Mouse (Mus musculus) heart, adult 2 months (tissue): Measurements from ENCODE around the gene Lct. TPM values are rescaled to one million over a fixed set of nuclear protein-coding genes. Genes with fewer than 3 reads are reported as not detected.

ENCODE experiments used
- DNase-seq, 2 experiments: peaks; one replicate each; pipeline ENCODE4 v3.0.0; 2021
- H3K27ac ChIP-seq: fragments of 200-600 bp; 2 replicates; pipeline ENCODE4 v1.8.1; 2022
- H3K27me3 ChIP-seq: fragments of 200-500 bp; 2 replicates; pipeline ENCODE4 v1.6.1; 2012; ENCODE audit warnings: mild to moderate bottlenecking, low read length, inconsistent platforms, mixed read lengths; ENCODE audit not compliant: control insufficient read depth, insufficient read depth
- H3K36me3 ChIP-seq: fragments of 200-500 bp; 2 replicates; pipeline ENCODE4 v1.6.1; 2012; ENCODE audit warnings: low read length, inconsistent platforms; ENCODE audit not compliant: control insufficient read depth, insufficient read depth
- H3K4me1 ChIP-seq: fragments of 200-500 bp; 2 replicates; pipeline ENCODE4 v1.6.1; 2011; ENCODE audit warnings: low read length; ENCODE audit not compliant: control insufficient read depth, insufficient read depth
- H3K4me3 ChIP-seq: fragments of 200-600 bp; 2 replicates; pipeline ENCODE4 v1.8.1; 2022
- H3K79me2 ChIP-seq: fragments of 200-500 bp; replicated peaks from 2 replicates; pipeline ENCODE4 v1.6.1; 2012; ENCODE audit warnings: mild to moderate bottlenecking, inconsistent platforms, low read length, moderate library complexity, mixed read lengths; ENCODE audit not compliant: control insufficient read depth, insufficient read depth
- H3K9ac ChIP-seq: fragments of 200-500 bp; 2 replicates; pipeline ENCODE4 v1.6.1; 2012; ENCODE audit warnings: low read depth, mild to moderate bottlenecking, control low read depth, inconsistent platforms, low read length, mixed read lengths
- CTCF ChIP-seq: fragments of 200-600 bp; IDR thresholded peaks from 2 replicates; pipeline ENCODE4 v1.8.1; 2022; ENCODE audit warnings: antibody characterized with exemption, mild to moderate bottlenecking, moderate library complexity
- EP300 ChIP-seq: fragments of 200-500 bp; IDR thresholded peaks from 2 replicates; pipeline ENCODE4 v1.6.1; 2011; ENCODE audit warnings: low read depth, low read length, control low read depth; ENCODE audit not compliant: insufficient read depth
- POLR2A ChIP-seq: fragments of 200-500 bp; IDR thresholded peaks from 2 replicates; pipeline ENCODE4 v1.6.1; 2011; ENCODE audit warnings: mild to moderate bottlenecking, low read depth, low read length, control low read depth; ENCODE audit not compliant: insufficient read depth
- WGBS: fragments of 180-500 bp; shearing (Covaris S2); methylation state at CpG from one replicate; pipeline ENCODE4 v1.1.7; 2018; 5-methylcytosine and 5-hydroxymethylcytosine counted together
- intact Hi-C: fragments of 180-260 bp; cut with DNase I; formaldehyde crosslinking; loops from one replicate; pipeline ENCODE4 v1.15.1; 2025
- long read RNA-seq: library from polyadenylated mRNA; stranded (forward); transcript quantifications from one replicate; pipeline ENCODE4 v2.0.0, GENCODE M21; 2021
- polyA plus RNA-seq: library from polyadenylated mRNA; depleted of rRNA; stranded (reverse); fragments of >200 nt; gene quantifications from 2 replicates; pipeline ENCODE4 v1.2.3, GENCODE M21; 2012; rRNA removed
- total RNA-seq, 2 experiments: library from RNA; stranded (reverse); gene quantifications; 2 replicates each; pipeline ENCODE4 v1.2.3; 2021

Gene Lct
- not detected for total RNA-seq
- 0.02 TPM in 1 of 2 replicates, not detected in the other for polyA plus RNA-seq
- long read RNA-seq: 0 reads

GRCm38 (mm10) chr1:128328218-128328617 is at the start of gene Lct:
Lct (minus strand) TSS chr1:128328318.
- intact Hi-C loops: no loop called here
- Histone ChIP-seq H3K9ac (no peak within 1 kb of the TSS), H3K4me1 (no peaks in the 10 kb centered on the region), H3K27ac (no peak within 1 kb of the TSS), H3K27me3 (no peaks in the 10 kb centered on the region), H3K36me3 (no peaks in the 10 kb centered on the region), H3K79me2 (no peaks in the 10 kb centered on the region), H3K4me3 (no peak within 1 kb of the TSS)
- TF ChIP-seq POLR2A: no peak
- no peak for TF ChIP-seq CTCF
- no peak for TF ChIP-seq EP300
- 69% methylated on average over 3 of the region's 3 CpGs for WGBS
- no peak for DNase-seq

- peaks cover 2% of the 10 kb centered on the region; the same call in 1 of the 2 replicates for H3K36me3 ChIP-seq
- no peak overlapping the region for H3K4me3 ChIP-seq
- no peak for TF ChIP-seq EP300
- no peak for TF ChIP-seq POLR2A
- TF ChIP-seq CTCF: no peak
- WGBS: 95% methylated on average over 4 of the region's 4 CpGs
- H3K9ac ChIP-seq: no peak overlapping the region
- no peaks in the 10 kb centered on the region for H3K4me1 ChIP-seq
- no peak overlapping the region for H3K27ac ChIP-seq
- H3K79me2 ChIP-seq: no peaks in the 10 kb centered on the region
- intact Hi-C loops: no loop called here
- DNase-seq: no peak
- H3K27me3 ChIP-seq: no peaks in the 10 kb centered on the region
These were observed 48.7 kb upstream of the Lct start for GRCm38 (mm10) chr1:128376841-128377240.

- WGBS: 72% methylated on average over 7 of the region's 7 CpGs
- Histone ChIP-seq H3K9ac (no peak overlapping the region), H3K4me1 (no peaks in the 10 kb centered on the region), H3K36me3 (peaks cover 2% of the 10 kb centered on the region), H3K27ac (no peak overlapping the region), H3K79me2 (no peaks in the 10 kb centered on the region), H3K4me3 (no peak overlapping the region), H3K27me3 (no peaks in the 10 kb centered on the region)
- TF ChIP-seq CTCF: peak; percentile 79
- no peak for TF ChIP-seq EP300
- no peak for TF ChIP-seq POLR2A
- intact Hi-C loops: loop anchor here (5.0 kb wide), 1 partner anchor 85 kb away; no protein-coding TSS in a partner anchor
- no peak for DNase-seq
These were observed 44.2 kb upstream of the Lct start for GRCm38 (mm10) chr1:128372143-128372860.

- 67% methylated on average over 5 of the region's 5 CpGs for WGBS
- Histone ChIP-seq H3K79me2 (no peaks in the 10 kb centered on the region), H3K36me3 (peaks cover 2% of the 10 kb centered on the region), H3K27me3 (no peaks in the 10 kb centered on the region), H3K4me3 (no peak overlapping the region), H3K9ac (no peak overlapping the region), H3K4me1 (no peaks in the 10 kb centered on the region), H3K27ac (no peak overlapping the region)
- TF ChIP-seq CTCF: peak; percentile 80
- no peak for TF ChIP-seq POLR2A
- DNase-seq: no peak
- intact Hi-C loops: loop anchor here (1.0 to 2.0 kb wide), 3 partner anchors 222 to 463 kb away; no protein-coding TSS in a partner anchor
These were observed 40.8 kb upstream of the Lct start for GRCm38 (mm10) chr1:128368732-128369441.

- Histone ChIP-seq H3K9ac (no peak overlapping the region), H3K4me3 (no peak overlapping the region), H3K4me1 (peaks cover 5% of the 10 kb centered on the region), H3K27me3 (no peaks in the 10 kb centered on the region), H3K79me2 (no peaks in the 10 kb centered on the region; the same call in 1 of the 2 replicates), H3K27ac (no peak overlapping the region), H3K36me3 (peaks cover 4% of the 10 kb centered on the region)
- DNase-seq: no peak
- WGBS: 36% methylated on average over 2 of the region's 2 CpGs
- intact Hi-C loops: no loop called here
- TF ChIP-seq CTCF: no peak
- TF ChIP-seq EP300: no peak
- no peak for TF ChIP-seq POLR2A
These were observed 32.5 kb upstream of the Lct start for GRCm38 (mm10) chr1:128360601-128361000.
